Comparison of ENCODE assay signal across 11 mouse cellular contexts in the genomic region with DNA sequence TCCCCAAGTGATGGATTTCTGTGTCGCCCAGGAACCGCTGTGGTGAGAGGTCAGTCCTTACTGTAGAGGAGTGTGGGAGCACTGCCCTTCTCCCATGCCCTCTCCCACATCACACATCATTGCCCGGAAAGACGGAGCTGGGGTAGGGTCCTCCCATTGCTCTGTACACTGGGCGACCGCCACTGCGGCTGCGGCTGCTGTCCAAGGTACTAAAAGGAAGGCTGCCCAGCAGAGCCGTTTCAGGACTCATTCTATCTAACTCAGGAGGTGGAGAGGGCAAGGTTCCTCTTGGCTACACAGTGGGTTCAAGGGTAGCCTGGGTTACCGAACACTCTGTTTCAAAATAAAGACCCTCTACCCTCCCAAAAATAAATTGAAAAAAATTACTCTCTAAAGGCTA. TPM values are rescaled to one million over a fixed set of nuclear protein-coding genes. Genes with fewer than 3 reads are reported as not detected.
DNase-seq lines count a peak whose midpoint lies in the region; ATAC-seq and TF ChIP-seq lines count a peak whose summit lies in the region.
"Had no signal": no experiment of that assay in that cellular context is flagged by ENCODE, and none has a peak within 500 bp of the region (broad histone marks: within the 10 kb centered on the region; RNA-seq: fewer than 3 reads in every experiment).

No protein-coding gene starts in this region.

- no peak overlapping the region for H3K4me2 ChIP-seq in heart, postnatal 0 days (ENCODE audit: low read depth, low read length)
- no peak overlapping the region for H3K4me2 ChIP-seq in neural tube, embryonic 15.5 days
- no peak overlapping the region for H3K4me2 ChIP-seq in embryonic facial prominence, embryonic 11.5 days (ENCODE audit: low read depth, low read length)
- H3K4me2 ChIP-seq: midbrain, embryonic 12.5 days had no signal

- no peaks in the 10 kb centered on the region for H3K9me3 ChIP-seq in heart, postnatal 0 days (replicated peaks; ENCODE audit: control insufficient read depth, low read length)
- H3K9me3 ChIP-seq in neural tube, embryonic 15.5 days (replicated peaks), result no peaks in the 10 kb centered on the region
- H3K9me3 ChIP-seq in embryonic facial prominence, embryonic 11.5 days (replicated peaks; ENCODE audit: control insufficient read depth, low read length), result no peaks in the 10 kb centered on the region
- H3K9me3 ChIP-seq: midbrain, embryonic 12.5 days had no signal

- no peak overlapping the region for H3K27ac ChIP-seq in heart, postnatal 0 days (ENCODE audit: low read depth)
- no peak overlapping the region for H3K27ac ChIP-seq in neural tube, embryonic 15.5 days (replicated peaks)
- no peak overlapping the region for H3K27ac ChIP-seq in embryonic facial prominence, embryonic 11.5 days (replicated peaks; ENCODE audit: low read depth, low read length)
- H3K27ac ChIP-seq in gastrocnemius, adult 2 months, result no peak overlapping the region
- H3K27ac ChIP-seq: midbrain, embryonic 12.5 days had no signal

- intact Hi-C loops in gastrocnemius, adult 2 months (cut with DNase I), result no loop called here

- no peak for ATAC-seq in heart, postnatal 0 days (ENCODE audit: insufficient read depth, low read depth)
- ATAC-seq in neural tube, embryonic 15.5 days (ENCODE audit: low FRiP score), result no peak
- ATAC-seq in embryonic facial prominence, embryonic 11.5 days (replicated peaks; ENCODE audit: insufficient number of reproducible peaks, low FRiP score, low TSS enrichment, low read depth), result no peak

- peaks cover 27% of the 10 kb centered on the region for H3K27me3 ChIP-seq in heart, postnatal 0 days (ENCODE audit: control insufficient read depth, insufficient read depth, low read length)
- no peaks in the 10 kb centered on the region for H3K27me3 ChIP-seq in neural tube, embryonic 15.5 days (replicated peaks)
- peaks cover 3% of the 10 kb centered on the region; the same call in 1 of the 2 replicates for H3K27me3 ChIP-seq in embryonic facial prominence, embryonic 11.5 days (ENCODE audit: control insufficient read depth, insufficient read depth, low read length)

- 12% methylated on average over 10 of the region's 10 CpGs for WGBS in heart, postnatal 0 days
- 13% methylated on average over 10 of the region's 10 CpGs for WGBS in neural tube, embryonic 15.5 days
- 6% methylated on average over 10 of the region's 10 CpGs for WGBS in embryonic facial prominence, embryonic 11.5 days

- TF ChIP-seq EP300 in heart, postnatal 0 days (IDR thresholded peaks at IDR 0.05; ENCODE audit: low read depth), result no peak

- no peaks in the 10 kb centered on the region for H3K4me1 ChIP-seq in heart, postnatal 0 days (ENCODE audit: control insufficient read depth, insufficient read depth)
- peaks cover 17% of the 10 kb centered on the region for H3K4me1 ChIP-seq in neural tube, embryonic 15.5 days
- peaks cover 2% of the 10 kb centered on the region for H3K4me1 ChIP-seq in embryonic facial prominence, embryonic 11.5 days (ENCODE audit: control insufficient read depth, insufficient read depth, low read length)

- no peak overlapping the region for H3K4me3 ChIP-seq in heart, postnatal 0 days (ENCODE audit: low read depth, low read length)
- no peak overlapping the region for H3K4me3 ChIP-seq in neural tube, embryonic 15.5 days (replicated peaks)
- no peak overlapping the region for H3K4me3 ChIP-seq in embryonic facial prominence, embryonic 11.5 days (ENCODE audit: low read depth, low read length)
- H3K4me3 ChIP-seq in gastrocnemius, adult 2 months, result no peak overlapping the region
- H3K4me3 ChIP-seq: midbrain, embryonic 12.5 days had no signal

- no peaks in the 10 kb centered on the region for H3K36me3 ChIP-seq in heart, postnatal 0 days (replicated peaks; ENCODE audit: control insufficient read depth, insufficient read depth, low read length)
- H3K36me3 ChIP-seq in neural tube, embryonic 15.5 days, result peaks cover 5% of the 10 kb centered on the region; the same call in 1 of the 2 replicates
- no peaks in the 10 kb centered on the region for H3K36me3 ChIP-seq in embryonic facial prominence, embryonic 11.5 days (replicated peaks; ENCODE audit: control insufficient read depth, insufficient read depth, low read depth, low read length)
- H3K36me3 ChIP-seq: midbrain, embryonic 12.5 days had no signal

- DNase-seq in heart, postnatal 0 days (ENCODE audit: low spot score), result peak; percentile 19
- no peak for DNase-seq in heart, adult 11 months
- DNase-seq in neural tube, embryonic 10.5 days (ENCODE audit: extremely low spot score, low spot score), result peak; percentile 71
- DNase-seq in embryonic facial prominence, embryonic 11.5 days (ENCODE audit: low spot score), result peak; percentile 79
- DNase-seq in retina, postnatal 1 day, result peak; percentile 59
- no peak for DNase-seq in gastrocnemius, adult 2 months
- no peak for DNase-seq in gastrocnemius, adult 8-10 months (ENCODE audit: low spot score in 2 of 2)
- DNase-seq: gastrocnemius, postnatal 10 days; layer of hippocampus, adult 9-11 months had no signal

- no peak for TF ChIP-seq CTCF in heart, postnatal 0 days (IDR thresholded peaks at IDR 0.05; ENCODE audit: low read depth)
- TF ChIP-seq CTCF in gastrocnemius, adult 2 months (IDR thresholded peaks at IDR 0.05), result no peak

- H3K9ac ChIP-seq in heart, postnatal 0 days (replicated peaks; ENCODE audit: low read depth, low read length), result no peak overlapping the region
- H3K9ac ChIP-seq in neural tube, embryonic 15.5 days (replicated peaks), result no peak overlapping the region
- no peak overlapping the region for H3K9ac ChIP-seq in embryonic facial prominence, embryonic 11.5 days (replicated peaks; ENCODE audit: low read length)
- H3K9ac ChIP-seq: midbrain, embryonic 12.5 days had no signal

RNA-seq across cellular contexts. Expression of gene Pou2f2, which starts 33.6 kb away (rescaled TPM):
- under 0.01 and 0.15 TPM in 2 replicates for total RNA-seq in heart, postnatal 0 days (2014; rRNA removed; ENCODE audit: low replicate concordance)
- polyA plus RNA-seq in heart, postnatal 0 days (2015; fragmentation: Nextera tagmentation; extraction: Ambion mirVana), result 0.25 and 0.26 TPM in 2 replicates
- polyA plus RNA-seq in neural tube, embryonic 15.5 days (2015; fragmentation: Nextera tagmentation; extraction: Ambion mirVana), result 19.5 and 24.1 TPM in 2 replicates
- polyA plus RNA-seq in embryonic facial prominence, embryonic 11.5 days (2014; fragmentation: Nextera tagmentation; extraction: Ambion mirVana), result 4.2 and 9.8 TPM in 2 replicates
- under 1 TPM; 0.08 to 0.13 TPM for total RNA-seq in gastrocnemius, adult 2 months (2021)
- total RNA-seq in gastrocnemius, adult 8-10 months (2022), result under 1 TPM in 2 of 4 experiments, not detected in 2; 0.02 to 0.24 TPM

Comparison
In these comparisons a context has a peak if more than half of its experiments do, and no peak if none do; other contexts are left out.
1. DNase-seq: peak in heart, postnatal 0 days (single experiment), neural tube, embryonic 10.5 days (single experiment), embryonic facial prominence, embryonic 11.5 days (single experiment) and retina, postnatal 1 day (single experiment); none in heart, adult 11 months (single experiment), gastrocnemius, adult 2 months (single experiment) and gastrocnemius, adult 8-10 months (0 of 2).